Mouse (Mus musculus): ENCODE results near the gene Psmb8. TPM values are rescaled to one million over a fixed set of nuclear protein-coding genes. Genes with fewer than 3 reads are reported as not detected.

Psmb8 gene
- polyA plus RNA-seq (2014; fragmentation: Illumina TruSeq; extraction: RNeasy Lipid Tissue Mini Kit (QIAGEN cat#74804); ENCODE audit: low read depth, low replicate concordance), result 45.9 TPM

DNA sequence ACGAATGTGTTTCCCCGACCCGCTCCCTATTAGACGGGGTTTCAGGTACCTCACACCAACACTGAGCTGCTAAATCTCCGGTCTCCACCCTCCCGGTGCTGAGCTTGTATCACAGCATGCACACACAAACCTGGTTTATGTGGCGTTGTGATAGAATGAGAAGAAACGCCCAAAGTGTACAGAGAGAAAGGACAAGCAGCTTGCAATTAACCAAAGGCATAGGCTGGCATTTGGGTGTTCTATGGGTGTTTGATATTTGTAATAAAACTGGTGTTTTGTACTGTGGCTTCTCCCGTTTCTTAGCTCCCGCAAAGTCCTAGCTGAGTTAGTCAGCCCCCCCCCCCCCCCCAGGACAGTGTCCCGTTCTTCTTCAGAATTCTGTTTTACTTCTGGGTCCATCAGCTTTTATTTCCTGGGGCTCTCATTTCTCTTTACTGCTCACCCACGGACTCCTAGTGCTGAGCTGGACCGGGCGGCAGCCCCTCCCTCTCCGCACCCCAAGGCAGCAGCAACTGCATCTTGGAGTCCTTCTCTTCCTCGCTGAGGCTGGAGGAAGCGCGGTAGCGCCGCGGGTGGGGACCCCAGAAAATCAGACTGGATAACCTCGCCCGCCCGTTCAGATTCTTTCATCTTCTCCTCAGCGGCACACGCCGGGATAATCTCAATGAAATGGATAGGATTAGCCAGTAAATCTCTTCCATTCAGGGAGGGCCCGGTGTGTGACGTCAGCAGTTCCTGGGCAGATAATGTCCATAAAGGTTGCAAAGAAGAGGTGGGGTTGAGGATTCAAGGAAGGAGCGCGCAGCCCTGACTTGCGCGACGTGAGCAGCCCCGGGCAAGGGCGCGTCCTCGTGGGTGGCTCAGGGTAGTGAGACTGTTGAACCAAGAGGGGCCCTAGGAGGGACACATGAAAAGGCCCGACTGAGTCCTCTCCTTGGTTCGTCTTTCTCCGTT is at the start of gene Psmb8:
Gene Psmb8 (plus strand): TSS at position 781 of the 954 bp plus-strand sequence.

DNA sequence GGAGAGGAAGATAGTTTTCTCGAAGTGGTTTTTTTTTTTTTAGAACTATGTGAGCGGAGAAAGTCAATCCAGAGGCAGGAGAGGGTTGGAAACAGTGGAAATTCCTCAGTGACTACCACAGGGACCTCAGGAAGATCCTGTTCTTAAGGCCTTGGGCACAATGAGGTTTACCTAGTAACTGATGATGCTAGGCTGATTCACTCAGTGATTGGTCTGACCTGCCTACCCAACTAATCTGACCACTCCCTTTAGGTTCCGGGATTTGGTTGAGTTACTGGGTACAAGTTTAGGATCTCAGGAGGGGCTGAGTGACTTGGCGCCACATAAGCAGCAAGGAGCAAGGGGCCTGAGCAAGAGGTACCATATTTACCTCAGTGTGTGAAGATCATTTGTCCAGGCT is 44.6 kb upstream of the Psmb8 start, which contains the start of gene H2-DMb1:
Gene H2-DMb1 (plus strand): TSS at position 150 of the 400 bp plus-strand sequence.

DNA sequence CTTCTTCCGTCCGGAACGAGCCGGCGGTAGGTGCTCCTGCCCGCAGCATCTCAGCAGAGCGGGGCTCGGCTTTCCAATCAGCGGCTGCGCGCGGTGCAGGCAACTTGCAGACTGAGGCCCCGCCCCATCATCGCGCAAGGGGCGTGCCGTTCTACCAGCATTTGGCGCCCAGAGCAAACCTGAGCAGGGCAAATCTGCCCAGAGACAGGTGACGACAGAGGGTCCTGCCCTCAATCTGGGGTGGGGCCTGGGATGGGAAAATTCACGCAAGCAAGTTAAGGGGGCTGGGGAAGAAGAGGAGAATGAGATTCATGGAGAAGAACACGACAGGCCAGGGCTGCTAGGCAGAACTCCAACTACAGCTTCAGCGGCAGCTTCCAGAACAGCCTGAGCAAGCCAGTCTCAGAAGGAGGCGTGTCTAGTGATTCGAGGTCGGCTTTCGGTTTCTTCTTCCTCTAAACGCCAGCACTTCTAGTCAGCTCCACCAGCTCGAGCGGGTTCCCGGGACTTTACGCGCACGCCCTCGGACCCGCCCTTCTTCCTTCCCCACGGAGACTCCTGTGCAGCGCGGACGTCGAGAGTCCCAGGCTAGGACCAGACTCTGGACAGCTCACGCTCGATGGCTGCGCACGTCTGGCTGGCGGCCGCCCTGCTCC is 10.1 kb upstream of the Psmb8 start, which contains the start of the genes Tap1 and Psmb9:
Gene Tap1 (plus strand): TSS at position 293 of the 656 bp plus-strand sequence.
Gene Psmb9 (minus strand): TSS at position 504 of the 656 bp plus-strand sequence.

DNA sequence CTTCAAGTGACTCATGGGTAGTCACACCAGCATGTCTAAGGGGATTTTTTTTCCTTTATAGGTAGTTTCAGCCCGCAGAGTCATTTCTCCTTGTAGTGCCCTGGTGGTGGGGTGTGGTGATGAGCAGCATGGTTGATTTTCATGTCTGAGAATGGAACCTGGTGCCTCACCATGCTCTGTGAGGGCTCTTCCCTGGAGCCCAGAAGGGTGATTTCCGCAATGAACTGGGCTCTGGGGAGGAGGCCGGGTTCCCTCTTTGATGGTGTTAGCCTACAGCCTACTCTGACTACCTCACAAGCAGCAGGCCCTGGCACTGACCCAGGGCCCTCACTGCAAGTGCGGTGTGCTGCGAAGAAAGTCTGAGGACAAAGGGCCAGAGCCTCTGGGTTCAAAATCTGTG is 5.9 kb downstream of the Psmb8 start, which contains the start of gene Tap2:
Gene Tap2 (plus strand): TSS at position 84 of the 400 bp plus-strand sequence.

DNA sequence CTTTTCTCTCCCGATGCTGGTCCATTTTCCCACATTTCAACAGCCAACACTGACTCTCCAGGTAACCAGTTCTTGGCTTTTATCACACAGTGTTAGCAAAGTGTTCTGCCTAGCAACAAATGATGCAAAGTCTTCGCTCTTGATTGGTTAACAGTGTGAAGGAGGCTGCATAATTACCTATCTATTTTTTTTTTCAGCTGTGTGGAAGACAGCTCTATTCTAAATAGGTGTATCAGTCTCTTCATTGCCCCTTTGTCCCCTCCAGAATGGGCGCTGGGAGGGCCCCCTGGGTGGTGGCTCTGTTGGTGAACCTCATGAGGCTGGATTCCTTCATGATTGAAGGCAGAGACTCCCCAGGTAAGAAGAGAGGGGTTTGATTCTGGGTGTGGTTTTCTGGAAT is 41.2 kb downstream of the Psmb8 start, which contains the start of gene H2-Ob:
Gene H2-Ob (plus strand): TSS at position 198 of the 400 bp plus-strand sequence.

Other genes starting within 250 kb of the Psmb8 start
- 5.6 TPM for gene B3galt4, start 246.2 kb upstream of the Psmb8 start, polyA plus RNA-seq (2014; fragmentation: Illumina TruSeq; extraction: RNeasy Lipid Tissue Mini Kit (QIAGEN cat#74804); ENCODE audit: low read depth, low replicate concordance)
- 36.0 TPM for gene Vps52, start 241.9 kb upstream of the Psmb8 start, polyA plus RNA-seq (2014; fragmentation: Illumina TruSeq; extraction: RNeasy Lipid Tissue Mini Kit (QIAGEN cat#74804); ENCODE audit: low read depth, low replicate concordance)
- gene Rps18, start 241.7 kb upstream of the Psmb8 start, polyA plus RNA-seq (2014; fragmentation: Illumina TruSeq; extraction: RNeasy Lipid Tissue Mini Kit (QIAGEN cat#74804); ENCODE audit: low read depth, low replicate concordance), result 1,863 TPM
- gene H2-K1, start 197.4 kb upstream of the Psmb8 start, polyA plus RNA-seq (2014; fragmentation: Illumina TruSeq; extraction: RNeasy Lipid Tissue Mini Kit (QIAGEN cat#74804); ENCODE audit: low read depth, low replicate concordance), result 1,539 TPM
- 30.7 TPM for gene Ring1, start 173.0 kb upstream of the Psmb8 start, polyA plus RNA-seq (2014; fragmentation: Illumina TruSeq; extraction: RNeasy Lipid Tissue Mini Kit (QIAGEN cat#74804); ENCODE audit: low read depth, low replicate concordance)
- 92.5 TPM for gene H2-Ke6, start 169.7 kb upstream of the Psmb8 start, polyA plus RNA-seq (2014; fragmentation: Illumina TruSeq; extraction: RNeasy Lipid Tissue Mini Kit (QIAGEN cat#74804); ENCODE audit: low read depth, low replicate concordance)
- 158 TPM for gene Slc39a7, start 166.0 kb upstream of the Psmb8 start, polyA plus RNA-seq (2014; fragmentation: Illumina TruSeq; extraction: RNeasy Lipid Tissue Mini Kit (QIAGEN cat#74804); ENCODE audit: low read depth, low replicate concordance)
- gene Rxrb, start 165.9 kb upstream of the Psmb8 start, polyA plus RNA-seq (2014; fragmentation: Illumina TruSeq; extraction: RNeasy Lipid Tissue Mini Kit (QIAGEN cat#74804); ENCODE audit: low read depth, low replicate concordance), result 38.6 TPM
- 1.0 TPM for gene Col11a2, start 158.3 kb upstream of the Psmb8 start, polyA plus RNA-seq (2014; fragmentation: Illumina TruSeq; extraction: RNeasy Lipid Tissue Mini Kit (QIAGEN cat#74804); ENCODE audit: low read depth, low replicate concordance)
- 1.3 TPM for gene H2-Oa, start 105.4 kb upstream of the Psmb8 start, polyA plus RNA-seq (2014; fragmentation: Illumina TruSeq; extraction: RNeasy Lipid Tissue Mini Kit (QIAGEN cat#74804); ENCODE audit: low read depth, low replicate concordance)
- gene H2-DMa, start 78.2 kb upstream of the Psmb8 start, polyA plus RNA-seq (2014; fragmentation: Illumina TruSeq; extraction: RNeasy Lipid Tissue Mini Kit (QIAGEN cat#74804); ENCODE audit: low read depth, low replicate concordance), result 48.1 TPM
- 137 TPM for gene Brd2, start 75.1 kb upstream of the Psmb8 start, polyA plus RNA-seq (2014; fragmentation: Illumina TruSeq; extraction: RNeasy Lipid Tissue Mini Kit (QIAGEN cat#74804); ENCODE audit: low read depth, low replicate concordance)
- 44.6 TPM for gene H2-DMb2, start 54.4 kb upstream of the Psmb8 start, polyA plus RNA-seq (2014; fragmentation: Illumina TruSeq; extraction: RNeasy Lipid Tissue Mini Kit (QIAGEN cat#74804); ENCODE audit: low read depth, low replicate concordance)
- 43.1 TPM for gene H2-DMb1, start 44.6 kb upstream of the Psmb8 start, polyA plus RNA-seq (2014; fragmentation: Illumina TruSeq; extraction: RNeasy Lipid Tissue Mini Kit (QIAGEN cat#74804); ENCODE audit: low read depth, low replicate concordance)
- gene Tap1, start 10.2 kb upstream of the Psmb8 start, polyA plus RNA-seq (2014; fragmentation: Illumina TruSeq; extraction: RNeasy Lipid Tissue Mini Kit (QIAGEN cat#74804); ENCODE audit: low read depth, low replicate concordance), result 19.5 TPM
- 19.8 TPM for gene Psmb9, start 10.0 kb upstream of the Psmb8 start, polyA plus RNA-seq (2014; fragmentation: Illumina TruSeq; extraction: RNeasy Lipid Tissue Mini Kit (QIAGEN cat#74804); ENCODE audit: low read depth, low replicate concordance)
- gene Tap2, start 5.8 kb downstream of the Psmb8 start, polyA plus RNA-seq (2014; fragmentation: Illumina TruSeq; extraction: RNeasy Lipid Tissue Mini Kit (QIAGEN cat#74804); ENCODE audit: low read depth, low replicate concordance), result 26.3 TPM
- 2.3 TPM for gene H2-Ob, start 41.2 kb downstream of the Psmb8 start, polyA plus RNA-seq (2014; fragmentation: Illumina TruSeq; extraction: RNeasy Lipid Tissue Mini Kit (QIAGEN cat#74804); ENCODE audit: low read depth, low replicate concordance)
- 244 TPM for gene H2-Ab1, start 60.0 kb downstream of the Psmb8 start, polyA plus RNA-seq (2014; fragmentation: Illumina TruSeq; extraction: RNeasy Lipid Tissue Mini Kit (QIAGEN cat#74804); ENCODE audit: low read depth, low replicate concordance)
- gene H2-Aa, start 90.1 kb downstream of the Psmb8 start, polyA plus RNA-seq (2014; fragmentation: Illumina TruSeq; extraction: RNeasy Lipid Tissue Mini Kit (QIAGEN cat#74804); ENCODE audit: low read depth, low replicate concordance), result 369 TPM
- 265 TPM for gene H2-Eb1, start 108.1 kb downstream of the Psmb8 start, polyA plus RNA-seq (2014; fragmentation: Illumina TruSeq; extraction: RNeasy Lipid Tissue Mini Kit (QIAGEN cat#74804); ENCODE audit: low read depth, low replicate concordance)
- gene H2-Eb2, start 127.9 kb downstream of the Psmb8 start, polyA plus RNA-seq (2014; fragmentation: Illumina TruSeq; extraction: RNeasy Lipid Tissue Mini Kit (QIAGEN cat#74804); ENCODE audit: low read depth, low replicate concordance), result not detected
- 0.60 TPM for gene Btnl2, start 157.1 kb downstream of the Psmb8 start, polyA plus RNA-seq (2014; fragmentation: Illumina TruSeq; extraction: RNeasy Lipid Tissue Mini Kit (QIAGEN cat#74804); ENCODE audit: low read depth, low replicate concordance)
- gene Btnl1, start 179.4 kb downstream of the Psmb8 start, polyA plus RNA-seq (2014; fragmentation: Illumina TruSeq; extraction: RNeasy Lipid Tissue Mini Kit (QIAGEN cat#74804); ENCODE audit: low read depth, low replicate concordance), result not detected
- 20.9 TPM for gene BC051142, start 201.1 kb downstream of the Psmb8 start, polyA plus RNA-seq (2014; fragmentation: Illumina TruSeq; extraction: RNeasy Lipid Tissue Mini Kit (QIAGEN cat#74804); ENCODE audit: low read depth, low replicate concordance)

All from adipose tissue, adult 10 weeks (tissue).